Mouse (Mus musculus) left cerebral cortex, postnatal 10 days (tissue): ENCODE data around the gene Ywhae. TPM values are rescaled to one million over a fixed set of nuclear protein-coding genes. Genes with fewer than 3 reads are reported as not detected.
A peak's percentile ranks its signal among the peaks of the same experiment; 100 is the strongest.

Source experiments
- DNase-seq, 2 experiments: peaks; one replicate each; pipeline ENCODE4 v3.0.0; 2021 to 2022; ENCODE audit warnings: low spot score in 2 of 2, mixed read lengths in 1 of 2; ENCODE audit errors: extremely low spot score in 1 of 2
- intact Hi-C: fragments of 180-260 bp; cut with DNase I; formaldehyde crosslinking; loops from one replicate; pipeline ENCODE4 v1.15.1; 2025
- total RNA-seq, 2 experiments: library from RNA; stranded (reverse); gene quantifications; 2 replicates each; pipeline ENCODE4 v1.2.3; 2021

Ywhae gene
- total RNA-seq, 2 experiments from 2014 or later: 1,585 to 1,598 TPM

GRCm38 (mm10) chr11:75781919-75782318 is 49.2 kb downstream of the Ywhae start:
- intact Hi-C loops: loop anchor here (5.0 to 10.0 kb wide), 4 partner anchors 120 to 613 kb away; partner anchors contain the start of gene Nxn
- DNase-seq: peak; percentile 54 to 67

GRCm38 (mm10) chr11:75783799-75784198 is 51.1 kb downstream of the Ywhae start:
- intact Hi-C loops: loop anchor here (5.0 to 10.0 kb wide), 4 partner anchors 119 to 611 kb away; partner anchors contain the start of gene Nxn
- DNase-seq: no peak

- intact Hi-C loops: loop anchor here (10.0 kb wide), 1 partner anchor 609 kb away; the partner anchor contains the start of gene Nxn
- no peak for DNase-seq
These were observed 53.2 kb downstream of the Ywhae start for GRCm38 (mm10) chr11:75785897-75786296.

GRCm38 (mm10) chr11:75792535-75792934 is 59.9 kb downstream of the Ywhae start:
- no peak for DNase-seq
- intact Hi-C loops: no loop called here

GRCm38 (mm10) chr11:75793351-75793750 is 60.7 kb downstream of the Ywhae start:
- intact Hi-C loops: no loop called here
- no peak for DNase-seq

- peak in 1 of 2 experiments; percentile 47 for DNase-seq
- intact Hi-C loops: loop anchor here (5.0 kb wide), 1 partner anchor 43 kb away; no protein-coding TSS in a partner anchor
These were observed 62.1 kb downstream of the Ywhae start for GRCm38 (mm10) chr11:75794602-75795320.

- intact Hi-C loops: loop anchor here (5.0 kb wide), 1 partner anchor 42 kb away; no protein-coding TSS in a partner anchor
- DNase-seq: peak in 1 of 2 experiments; percentile 45
These were observed 62.6 kb downstream of the Ywhae start for GRCm38 (mm10) chr11:75795321-75795636.

GRCm38 (mm10) chr11:75796029-75796445 is 63.4 kb downstream of the Ywhae start, which contains the start of gene Doc2b:
Gene Doc2b (minus strand): TSS chr11:75796049.
- peak; percentile 64 to 80 for DNase-seq
- intact Hi-C loops: loop anchor here (5.0 kb wide), 1 partner anchor 41 kb away; no protein-coding TSS in a partner anchor

- DNase-seq: no peak
- intact Hi-C loops: loop anchor here (5.0 kb wide), 1 partner anchor 41 kb away; no protein-coding TSS in a partner anchor
These were observed 64.0 kb downstream of the Ywhae start for GRCm38 (mm10) chr11:75796536-75797246.

- no peak for DNase-seq
- intact Hi-C loops: no loop called here
These were observed 68.7 kb downstream of the Ywhae start for GRCm38 (mm10) chr11:75801369-75801768.

- intact Hi-C loops: no loop called here
These were observed 69.3 kb downstream of the Ywhae start for GRCm38 (mm10) chr11:75801771-75802550.

GRCm38 (mm10) chr11:75807486-75807885 is 74.8 kb downstream of the Ywhae start:
- DNase-seq: no peak
- intact Hi-C loops: no loop called here

More at GRCm38 (mm10) chr11:75801771-75802550, 69.3 kb downstream of the Ywhae start:
- no peak for DNase-seq

- intact Hi-C loops: no loop called here
- DNase-seq: no peak
These were observed 77.9 kb downstream of the Ywhae start for GRCm38 (mm10) chr11:75810526-75810925.

GRCm38 (mm10) chr11:75811900-75812299 is 79.2 kb downstream of the Ywhae start:
- peak; percentile 38 to 90 for DNase-seq
- intact Hi-C loops: no loop called here

GRCm38 (mm10) chr11:75813085-75813484 is 80.4 kb downstream of the Ywhae start:
- DNase-seq: no peak
- intact Hi-C loops: no loop called here
